Mouse (Mus musculus) E14TG2a.4 (cell line): Measurements from ENCODE around the gene Itga10.
"Not testable (repeated sequence)": the region's sequence is repeated elsewhere in the genome, so short reads cannot be mapped to it uniquely, and the experiment has no call there.

Source experiments
- H3K27me3 ChIP-seq: 2 replicates; pipeline ENCODE4 v1.6.1; 2014; ENCODE audit warnings: low read length, control low read depth; ENCODE audit not compliant: insufficient read depth
- H3K36me3 ChIP-seq: 2 replicates; pipeline ENCODE4 v1.6.1; 2014; ENCODE audit warnings: low read length, control low read depth; ENCODE audit not compliant: insufficient read depth
- H3K4me1 ChIP-seq: replicated peaks from 2 replicates; pipeline ENCODE4 v1.6.1; 2014; ENCODE audit warnings: low read depth, low read length, control low read depth
- H3K4me3 ChIP-seq: replicated peaks from 2 replicates; pipeline ENCODE4 v1.5.1; 2014; ENCODE audit warnings: mild to moderate bottlenecking, low read length
- H3K9me3 ChIP-seq: 2 replicates; pipeline ENCODE4 v1.6.1; 2014; ENCODE audit warnings: low read length, control low read depth
- CTCF ChIP-seq: conservative IDR thresholded peaks from 2 replicates; pipeline ENCODE4 v1.5.1; 2014; ENCODE audit warnings: low read length
- NANOG ChIP-seq: IDR thresholded peaks from 2 replicates; pipeline ENCODE4 v1.6.1; 2014; ENCODE audit warnings: borderline replicate concordance, low read length, mixed read lengths
- POU5F1 ChIP-seq: IDR thresholded peaks from 2 replicates; pipeline ENCODE4 v1.6.1; 2014; ENCODE audit warnings: low read length, borderline replicate concordance

The Itga10 gene

GRCm38 (mm10) chr3:96684151-96684821 is 38.9 kb downstream of the Itga10 start:
- H3K4me3 ChIP-seq, result peak overlapping the region; percentile 73
- 0 out of 2 replicates have a peak, but pooled peaks cover 4% of the 10 kb centered on the region for H3K36me3 ChIP-seq
- TF ChIP-seq NANOG, result no peak
- no peak for TF ChIP-seq POU5F1
- no peak for TF ChIP-seq CTCF
- H3K4me1 ChIP-seq, result peaks cover 71% of the 10 kb centered on the region
- no peaks in the 10 kb centered on the region for H3K9me3 ChIP-seq
- H3K27me3 ChIP-seq, result peaks cover 34% of the 10 kb centered on the region

- Histone ChIP-seq H3K9me3 (no peaks in the 10 kb centered on the region), H3K4me1 (peaks cover 71% of the 10 kb centered on the region), H3K27me3 (peaks cover 36% of the 10 kb centered on the region), H3K36me3 (0 out of 2 replicates have a peak, but pooled peaks cover 4% of the 10 kb centered on the region), H3K4me3 (peak overlapping the region; percentile 73)
- TF ChIP-seq NANOG (no peak), POU5F1 (no peak), CTCF (no peak)
Observed at GRCm38 (mm10) chr3:96684822-96685156, 39.4 kb downstream of the Itga10 start.

GRCm38 (mm10) chr3:96686057-96686456 is 40.7 kb downstream of the Itga10 start:
- H3K4me3 ChIP-seq, H3K9me3 ChIP-seq, H3K36me3 ChIP-seq: not testable (repeated sequence)
- Histone ChIP-seq H3K4me1 (peaks cover 71% of the 10 kb centered on the region), H3K27me3 (peaks cover 40% of the 10 kb centered on the region)

- peaks cover 29% of the 10 kb centered on the region for H3K27me3 ChIP-seq
- peak overlapping the region; percentile 44; the same call in 1 of the 2 replicates for H3K4me3 ChIP-seq
Observed at GRCm38 (mm10) chr3:96688854-96689253, 43.5 kb downstream of the Itga10 start.

GRCm38 (mm10) chr3:96690298-96690697 is 44.9 kb downstream of the Itga10 start:
- Histone ChIP-seq H3K4me3 (no peak overlapping the region), H3K36me3 (no peaks in the 10 kb centered on the region), H3K4me1 (peaks cover 63% of the 10 kb centered on the region), H3K9me3 (no peaks in the 10 kb centered on the region), H3K27me3 (peaks cover 14% of the 10 kb centered on the region)
- TF ChIP-seq NANOG, result no peak
- TF ChIP-seq CTCF, result peak; percentile 18; the same call in 1 of the 2 replicates
- TF ChIP-seq POU5F1, result no peak

More at GRCm38 (mm10) chr3:96688854-96689253, 43.5 kb downstream of the Itga10 start:
- TF ChIP-seq POU5F1 (no peak), NANOG (no peak), CTCF (no peak)
- H3K4me1 ChIP-seq, result peaks cover 72% of the 10 kb centered on the region
- H3K9me3 ChIP-seq, result no peaks in the 10 kb centered on the region
- H3K36me3 ChIP-seq, result no peaks in the 10 kb centered on the region

GRCm38 (mm10) chr3:96692506-96692905 is 47.1 kb downstream of the Itga10 start:
- H3K27me3 ChIP-seq, result peaks cover 9% of the 10 kb centered on the region; the same call in 1 of the 2 replicates
- no peak overlapping the region for H3K4me3 ChIP-seq
- TF ChIP-seq POU5F1, result no peak
- peak; percentile 31 for TF ChIP-seq CTCF
- peaks cover 66% of the 10 kb centered on the region for H3K4me1 ChIP-seq
- H3K9me3 ChIP-seq, result no peaks in the 10 kb centered on the region
- no peaks in the 10 kb centered on the region for H3K36me3 ChIP-seq

- peak overlapping the region; percentile 24 for H3K4me3 ChIP-seq
- H3K9me3 ChIP-seq, result no peaks in the 10 kb centered on the region
- no peak for TF ChIP-seq CTCF
- H3K27me3 ChIP-seq, result peaks cover 9% of the 10 kb centered on the region; the same call in 1 of the 2 replicates
- H3K4me1 ChIP-seq, result peaks cover 73% of the 10 kb centered on the region
- H3K36me3 ChIP-seq, result no peaks in the 10 kb centered on the region
Observed at GRCm38 (mm10) chr3:96693579-96693978, 48.2 kb downstream of the Itga10 start.

GRCm38 (mm10) chr3:96696198-96696765 is 50.9 kb downstream of the Itga10 start, which contains the start of gene Pias3:
Pias3 (plus strand) TSS chr3:96696384.
- TF ChIP-seq CTCF (no peak), NANOG (no peak), POU5F1 (no peak)
- Histone ChIP-seq H3K4me3 (peak within 1 kb of the TSS; percentile 98), H3K4me1 (peaks cover 76% of the 10 kb centered on the region), H3K36me3 (peaks cover 13% of the 10 kb centered on the region), H3K27me3 (no peaks in the 10 kb centered on the region), H3K9me3 (no peaks in the 10 kb centered on the region)
